Mouse (Mus musculus): ENCODE results near the gene Stag3. TPM values are rescaled to one million over a fixed set of nuclear protein-coding genes. Genes with fewer than 3 reads are reported as not detected.

Gene Stag3
- polyA plus RNA-seq, 1 experiment, result not detected

DNA sequence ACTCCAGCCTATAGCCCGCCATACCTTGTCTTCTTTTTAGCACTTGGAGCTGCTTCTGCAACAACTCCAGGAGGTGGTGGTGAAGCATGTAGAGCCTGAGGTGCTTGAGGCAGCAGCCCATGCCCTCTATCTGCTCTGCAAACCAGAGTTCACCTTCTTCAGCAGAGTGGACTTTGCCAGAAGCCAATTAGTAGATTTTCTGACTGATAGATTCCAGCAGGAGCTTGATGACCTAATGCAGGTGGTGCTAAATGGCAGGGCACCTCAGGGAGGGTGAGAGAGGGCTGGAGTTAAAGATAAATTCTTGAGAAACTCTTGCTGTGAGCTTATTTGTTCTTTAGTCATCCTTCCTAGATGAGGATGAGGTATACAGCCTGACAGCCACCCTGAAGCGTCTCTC is 19.6 kb downstream of the Stag3 start:
- H3K4me1 ChIP-seq (ENCODE audit: control insufficient read depth, insufficient read depth, low read length), result no peaks in the 10 kb centered on the region
- no peak overlapping the region for H3K4me3 ChIP-seq (ENCODE audit: insufficient read depth, low read depth, low read length)
- TF ChIP-seq POLR2A (IDR thresholded peaks at IDR 0.05; ENCODE audit: insufficient read depth, low read depth, low read length) (no peak), CTCF (IDR thresholded peaks at IDR 0.05; ENCODE audit: insufficient read depth, low read depth, low read length) (no peak)
- no peak overlapping the region for H3K27ac ChIP-seq (ENCODE audit: insufficient read depth, low read depth, low read length)
- WGBS, result 95% methylated on average over 2 of the region's 2 CpGs

DNA sequence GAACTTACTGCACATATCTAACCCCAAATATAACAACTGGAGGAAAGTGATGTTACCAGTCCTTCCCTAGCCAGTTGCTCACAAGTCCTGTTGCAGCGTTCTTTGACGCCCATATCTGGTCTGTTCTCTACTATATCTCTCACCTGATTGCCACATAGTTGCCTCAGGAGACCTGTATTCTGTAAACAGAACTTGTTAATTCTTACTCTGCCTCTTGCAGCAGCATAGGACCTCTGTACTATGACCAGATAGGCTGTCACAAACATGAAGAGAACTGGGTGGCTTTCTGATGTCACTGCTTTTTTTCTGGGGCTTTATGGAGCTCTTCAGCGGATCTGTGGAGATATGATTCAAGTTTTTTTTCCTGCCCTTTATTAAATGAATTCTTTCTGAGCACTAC is 32.8 kb downstream of the Stag3 start:
- no peak overlapping the region for H3K27ac ChIP-seq (ENCODE audit: insufficient read depth, low read depth, low read length)
- H3K4me1 ChIP-seq (ENCODE audit: control insufficient read depth, insufficient read depth, low read length), result no peaks in the 10 kb centered on the region
- no peak overlapping the region for H3K4me3 ChIP-seq (ENCODE audit: insufficient read depth, low read depth, low read length)
- 93% methylated on average over 3 of the region's 3 CpGs for WGBS
- TF ChIP-seq POLR2A (IDR thresholded peaks at IDR 0.05; ENCODE audit: insufficient read depth, low read depth, low read length), result no peak
- no peak for TF ChIP-seq CTCF (IDR thresholded peaks at IDR 0.05; ENCODE audit: insufficient read depth, low read depth, low read length)

DNA sequence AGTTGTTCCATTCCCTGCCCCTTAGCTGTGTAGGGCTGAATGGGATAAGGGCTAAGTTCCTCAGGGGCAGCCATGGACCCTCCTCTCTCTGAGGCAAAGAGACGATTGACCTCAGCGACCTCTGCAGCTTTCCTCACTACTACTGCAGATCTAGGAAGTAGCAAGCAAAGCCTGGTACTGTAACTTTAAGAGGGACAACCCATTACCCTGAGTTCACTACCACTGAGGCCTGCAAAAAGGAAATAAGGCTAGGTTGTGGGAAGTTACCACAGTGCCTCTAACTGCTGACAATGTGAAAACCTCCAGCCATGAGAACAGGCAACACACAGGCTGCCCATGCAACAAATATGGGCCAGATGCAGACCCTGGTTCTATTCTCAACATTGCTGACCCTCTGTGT is 61.6 kb downstream of the Stag3 start, which contains the start of gene Pvrig:
TSS of gene Pvrig (plus strand) at position 301 of the 400 bp plus-strand sequence.
- 85% methylated on average over 2 of the region's 2 CpGs for WGBS
- Histone ChIP-seq H3K27ac (ENCODE audit: insufficient read depth, low read depth, low read length) (no peak within 1 kb of the TSS), H3K4me1 (ENCODE audit: control insufficient read depth, insufficient read depth, low read length) (no peaks in the 10 kb centered on the region), H3K4me3 (ENCODE audit: insufficient read depth, low read depth, low read length) (no peak within 1 kb of the TSS)
- no peak for TF ChIP-seq POLR2A (IDR thresholded peaks at IDR 0.05; ENCODE audit: insufficient read depth, low read depth, low read length)
- no peak for TF ChIP-seq CTCF (IDR thresholded peaks at IDR 0.05; ENCODE audit: insufficient read depth, low read depth, low read length)

DNA sequence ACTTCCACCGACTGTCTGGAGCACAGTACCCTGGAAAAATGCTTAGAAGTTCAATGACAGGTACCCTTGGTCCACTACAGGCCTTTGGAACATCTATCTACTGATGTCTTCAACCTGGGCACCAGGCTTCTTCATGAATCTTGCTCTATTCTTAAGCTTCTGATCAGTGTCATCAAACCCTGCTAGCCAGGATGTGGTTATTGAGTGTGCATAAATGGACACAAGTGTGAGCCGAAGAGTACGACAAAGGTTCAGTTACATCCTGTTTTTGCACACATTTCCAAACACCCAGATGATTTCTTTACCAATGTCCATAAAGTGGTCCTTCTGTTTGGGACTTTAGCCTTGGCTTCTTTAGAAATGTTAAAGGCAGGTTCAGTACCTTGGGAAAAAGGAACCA is 63.2 kb downstream of the Stag3 start:
- H3K27ac ChIP-seq (ENCODE audit: insufficient read depth, low read depth, low read length), result no peak overlapping the region
- no peak for TF ChIP-seq CTCF (IDR thresholded peaks at IDR 0.05; ENCODE audit: insufficient read depth, low read depth, low read length)
- TF ChIP-seq POLR2A (IDR thresholded peaks at IDR 0.05; ENCODE audit: insufficient read depth, low read depth, low read length), result no peak
- no peak overlapping the region for H3K4me3 ChIP-seq (ENCODE audit: insufficient read depth, low read depth, low read length)
- H3K4me1 ChIP-seq (ENCODE audit: control insufficient read depth, insufficient read depth, low read length), result no peaks in the 10 kb centered on the region
- 87% methylated on average over 3 of the region's 3 CpGs for WGBS

Other genes with a start within 250 kb of the Stag3 start
- not detected in 2 replicates for gene Smok3c, start 227.0 kb upstream of the Stag3 start, polyA plus RNA-seq (2012; ENCODE audit: insufficient read depth, insufficient read length, low replicate concordance, missing spikeins)
- gene Zkscan1, start 195.2 kb upstream of the Stag3 start, polyA plus RNA-seq (2012; ENCODE audit: insufficient read depth, insufficient read length, low replicate concordance, missing spikeins), result not detected in 2 replicates
- gene Zscan21, start 163.3 kb upstream of the Stag3 start, polyA plus RNA-seq (2012; ENCODE audit: insufficient read depth, insufficient read length, low replicate concordance, missing spikeins), result not detected in 2 replicates
- not detected in 2 replicates for gene Zfp113, start 124.5 kb upstream of the Stag3 start, polyA plus RNA-seq (2012; ENCODE audit: insufficient read depth, insufficient read length, low replicate concordance, missing spikeins)
- not detected in 2 replicates for gene Cops6, start 119.2 kb upstream of the Stag3 start, polyA plus RNA-seq (2012; ENCODE audit: insufficient read depth, insufficient read length, low replicate concordance, missing spikeins)
- not detected in 2 replicates for gene Ap4m1, start 108.2 kb upstream of the Stag3 start, polyA plus RNA-seq (2012; ENCODE audit: insufficient read depth, insufficient read length, low replicate concordance, missing spikeins)
- not detected in 2 replicates for gene Mcm7, start 107.8 kb upstream of the Stag3 start, polyA plus RNA-seq (2012; ENCODE audit: insufficient read depth, insufficient read length, low replicate concordance, missing spikeins)
- not detected in 2 replicates for gene Taf6, start 92.8 kb upstream of the Stag3 start, polyA plus RNA-seq (2012; ENCODE audit: insufficient read depth, insufficient read length, low replicate concordance, missing spikeins)
- 309 TPM in 1 of 2 replicates, not detected in the other for gene Cnpy4, start 92.8 kb upstream of the Stag3 start, polyA plus RNA-seq (2012; ENCODE audit: insufficient read depth, insufficient read length, low replicate concordance, missing spikeins)
- not detected in 2 replicates for gene Mblac1, start 85.9 kb upstream of the Stag3 start, polyA plus RNA-seq (2012; ENCODE audit: insufficient read depth, insufficient read length, low replicate concordance, missing spikeins)
- gene Nxpe5, start 54.3 kb upstream of the Stag3 start, polyA plus RNA-seq (2012; ENCODE audit: insufficient read depth, insufficient read length, low replicate concordance, missing spikeins), result not detected in 2 replicates
- gene Lamtor4, start 24.8 kb upstream of the Stag3 start, polyA plus RNA-seq (2012; ENCODE audit: insufficient read depth, insufficient read length, low replicate concordance, missing spikeins), result not detected in 2 replicates
- 185 TPM in 1 of 2 replicates, not detected in the other for gene BC037034, start 16.2 kb upstream of the Stag3 start, polyA plus RNA-seq (2012; ENCODE audit: insufficient read depth, insufficient read length, low replicate concordance, missing spikeins)
- not detected in 2 replicates for gene Gal3st4, start 7.4 kb upstream of the Stag3 start, polyA plus RNA-seq (2012; ENCODE audit: insufficient read depth, insufficient read length, low replicate concordance, missing spikeins)
- not detected in 2 replicates for gene Gm43720, start 282 bp upstream of the Stag3 start, polyA plus RNA-seq (2012; ENCODE audit: insufficient read depth, insufficient read length, low replicate concordance, missing spikeins)
- not detected in 2 replicates for gene Gpc2, start 235 bp upstream of the Stag3 start, polyA plus RNA-seq (2012; ENCODE audit: insufficient read depth, insufficient read length, low replicate concordance, missing spikeins)
- not detected in 2 replicates for gene Pvrig, start 61.7 kb downstream of the Stag3 start, polyA plus RNA-seq (2012; ENCODE audit: insufficient read depth, insufficient read length, low replicate concordance, missing spikeins)
- not detected in 2 replicates for gene Zfp157, start 161.2 kb downstream of the Stag3 start, polyA plus RNA-seq (2012; ENCODE audit: insufficient read depth, insufficient read length, low replicate concordance, missing spikeins)

Measured in olfactory bulb, adult 2 months (tissue).